ENCODE assay signal across 8 mouse cellular contexts in the genomic region with DNA sequence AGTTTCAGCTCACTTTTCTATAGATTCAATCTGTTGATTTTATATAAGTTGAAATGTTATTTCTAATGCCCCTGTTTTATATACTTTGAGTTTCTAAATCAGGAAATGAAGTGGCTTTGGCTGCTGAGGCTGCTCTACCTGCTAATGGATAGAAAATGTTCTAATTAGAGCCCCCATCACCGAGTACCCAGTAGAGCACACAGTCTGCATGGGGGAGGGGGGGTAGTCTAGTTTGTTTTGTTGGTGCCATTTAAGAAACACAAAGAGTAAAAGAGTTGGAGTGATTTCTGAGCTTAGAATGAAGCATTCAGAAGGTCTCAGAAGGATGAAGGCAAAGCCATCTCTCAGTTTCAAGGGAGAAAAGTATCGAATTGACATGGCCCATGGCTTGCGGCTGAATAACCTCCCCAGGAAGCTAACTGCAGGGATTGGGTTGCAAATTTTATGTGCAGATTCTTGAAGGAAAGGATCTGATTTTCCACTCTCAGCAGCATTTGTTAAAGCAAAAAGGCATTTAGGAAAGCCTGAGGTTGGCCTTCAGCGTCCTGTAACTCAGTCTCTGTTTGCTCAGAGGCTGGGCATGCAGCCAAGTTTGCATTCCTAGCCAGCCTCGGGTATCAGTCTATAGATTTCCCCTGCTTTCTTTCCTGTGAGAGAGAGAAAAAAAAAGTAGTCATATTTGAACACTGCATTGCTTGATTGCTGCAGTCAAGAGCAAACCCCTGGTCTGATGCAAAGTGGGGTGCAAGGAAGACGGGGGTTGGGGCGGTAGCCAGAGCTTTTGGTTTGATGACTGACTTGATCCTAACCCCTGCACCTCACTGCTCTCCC. TPM values are rescaled to one million over a fixed set of nuclear protein-coding genes. Genes with fewer than 3 reads are reported as not detected.
A peak's percentile ranks its signal among the peaks of the same experiment; 100 is the strongest.
DNase-seq lines count a peak whose midpoint lies in the region; ATAC-seq and TF ChIP-seq lines count a peak whose summit lies in the region.

No protein-coding gene starts in this region.

- peaks cover 47% of the 10 kb centered on the region for H3K4me1 ChIP-seq in embryonic facial prominence, embryonic 12.5 days
- peaks cover 30% of the 10 kb centered on the region for H3K4me1 ChIP-seq in hindbrain, embryonic 13.5 days (replicated peaks)
- H3K4me1 ChIP-seq in limb, embryonic 15.5 days = peaks cover 45% of the 10 kb centered on the region

- 6% methylated on average over 7 of the region's 7 CpGs for WGBS in embryonic facial prominence, embryonic 12.5 days
- WGBS in hindbrain, embryonic 13.5 days = 20% methylated on average over 7 of the region's 7 CpGs
- 2% methylated on average over 7 of the region's 7 CpGs for WGBS in limb, embryonic 15.5 days

- peak; percentile 54 for DNase-seq in gastrocnemius, postnatal 10 days
- no peak for DNase-seq in gastrocnemius, adult 8-10 months (ENCODE audit: low spot score in 2 of 2)
- DNase-seq in frontal cortex, postnatal 36 days (ENCODE audit: low spot score in 2 of 2) = no peak
- DNase-seq in cerebellum, adult 11 months = no peak

- no peak for TF ChIP-seq POLR2A in myocyte (IDR thresholded peaks at IDR 0.05; ENCODE audit: insufficient read length, low read depth)

- H3K4me3 ChIP-seq in embryonic facial prominence, embryonic 12.5 days = no peak overlapping the region
- H3K4me3 ChIP-seq in hindbrain, embryonic 13.5 days = no peak overlapping the region
- peak overlapping the region; percentile 25 for H3K4me3 ChIP-seq in limb, embryonic 15.5 days
- no peak overlapping the region for H3K4me3 ChIP-seq in myocyte

- H3K9me3 ChIP-seq in embryonic facial prominence, embryonic 12.5 days = no peaks in the 10 kb centered on the region
- no peaks in the 10 kb centered on the region for H3K9me3 ChIP-seq in hindbrain, embryonic 13.5 days
- H3K9me3 ChIP-seq in limb, embryonic 15.5 days = no peaks in the 10 kb centered on the region

- peaks cover 5% of the 10 kb centered on the region; the same call in 1 of the 2 replicates for H3K27me3 ChIP-seq in embryonic facial prominence, embryonic 12.5 days
- peaks cover 22% of the 10 kb centered on the region for H3K27me3 ChIP-seq in hindbrain, embryonic 13.5 days
- H3K27me3 ChIP-seq in limb, embryonic 15.5 days = no peaks in the 10 kb centered on the region
- H3K27me3 ChIP-seq in myocyte (ENCODE audit: control insufficient read depth, insufficient read depth, insufficient read length) = no peaks in the 10 kb centered on the region

- H3K9ac ChIP-seq in embryonic facial prominence, embryonic 12.5 days = no peak overlapping the region
- H3K9ac ChIP-seq in hindbrain, embryonic 13.5 days = no peak overlapping the region
- 0 out of 2 replicates have a peak overlapping the region, but pooled peaks have one; percentile 4 for H3K9ac ChIP-seq in limb, embryonic 15.5 days

- H3K27ac ChIP-seq in embryonic facial prominence, embryonic 12.5 days = peak overlapping the region; percentile 99
- peak overlapping the region; percentile 81 for H3K27ac ChIP-seq in hindbrain, embryonic 13.5 days
- peak overlapping the region; percentile 98 for H3K27ac ChIP-seq in limb, embryonic 15.5 days

- H3K79me2 ChIP-seq in myocyte (ENCODE audit: control insufficient read depth, insufficient read depth) = no peaks in the 10 kb centered on the region

- peak overlapping the region; percentile 40 for H3K4me2 ChIP-seq in embryonic facial prominence, embryonic 12.5 days (replicated peaks)
- peak overlapping the region; percentile 23 for H3K4me2 ChIP-seq in hindbrain, embryonic 13.5 days
- H3K4me2 ChIP-seq in limb, embryonic 15.5 days = peak overlapping the region; percentile 52
- H3K4me2 ChIP-seq in myocyte (ENCODE audit: low read depth) = peak overlapping the region; percentile 73

- H3K36me3 ChIP-seq in embryonic facial prominence, embryonic 12.5 days = no peaks in the 10 kb centered on the region
- no peaks in the 10 kb centered on the region for H3K36me3 ChIP-seq in hindbrain, embryonic 13.5 days
- H3K36me3 ChIP-seq in limb, embryonic 15.5 days = 0 out of 2 replicates have a peak, but pooled peaks cover 7% of the 10 kb centered on the region
- H3K36me3 ChIP-seq in myocyte (ENCODE audit: control insufficient read depth, insufficient read depth) = no peaks in the 10 kb centered on the region

- peak; percentile 88 for ATAC-seq in embryonic facial prominence, embryonic 12.5 days (ENCODE audit: insufficient number of reproducible peaks, insufficient read depth, low FRiP score, low TSS enrichment)
- peak; percentile 67; the same call in 1 of the 2 replicates for ATAC-seq in hindbrain, embryonic 13.5 days (ENCODE audit: low FRiP score)
- ATAC-seq in limb, embryonic 15.5 days (ENCODE audit: insufficient number of reproducible peaks, low FRiP score, low TSS enrichment, low read depth) = peak; percentile 90

- H3ac ChIP-seq in myocyte (ENCODE audit: control insufficient read depth, insufficient read length) = no peak overlapping the region

TF ChIP-seq in myocyte, 11 proteins besides CTCF, POLR2A, EP300 and RAD21:
- TF ChIP-seq TCF3 (IDR thresholded peaks at IDR 0.05; ENCODE audit: insufficient read length, low read depth) (no peak), CEBPB (IDR thresholded peaks at IDR 0.05; ENCODE audit: insufficient read depth, poor library complexity, severe bottlenecking) (no peak), REST (IDR thresholded peaks at IDR 0.05; ENCODE audit: insufficient read depth, insufficient read length) (no peak), E2F4 (IDR thresholded peaks at IDR 0.05; ENCODE audit: insufficient read depth) (no peak), POLR2AphosphoS2 (IDR thresholded peaks at IDR 0.05; ENCODE audit: insufficient read length, low read depth) (no peak), MYOD1 (IDR thresholded peaks at IDR 0.05; ENCODE audit: control insufficient read depth in 1 of 3, insufficient read length in 2 of 3, low read depth in 2 of 3) (no peak)

RNA-seq across cellular contexts. Expression of a gene that starts 2.6 kb away (rescaled TPM):
- total RNA-seq in gastrocnemius, postnatal 10 days (2021) = 1 to 10 TPM; 3.5 to 5.7 TPM
- total RNA-seq in gastrocnemius, adult 8-10 months (2022) = under 1 TPM in 1 of 4 experiments, not detected in 3; 0.12 TPM
- 15.5 and 16.6 TPM in 2 replicates for polyA plus RNA-seq in embryonic facial prominence, embryonic 12.5 days (2016; fragmentation: Nextera tagmentation; extraction: Ambion mirVana)
- polyA plus RNA-seq in hindbrain, embryonic 13.5 days (2015; fragmentation: Nextera tagmentation; extraction: Ambion mirVana) = 5.9 and 6.4 TPM in 2 replicates
- polyA plus RNA-seq in limb, embryonic 15.5 days (2015; fragmentation: Nextera tagmentation; extraction: Ambion mirVana) = 24.0 and 28.1 TPM in 2 replicates
- 2.9 TPM for polyA plus RNA-seq in myocyte (2012; fragmentation: generic; extraction: Trizol)

Comparison
In these comparisons a context has a peak if more than half of its experiments do, and no peak if none do; other contexts are left out.
1. H3K4me2 ChIP-seq: peak in every context shown above with its lines; median percentile 73 in myocyte; 52 in limb, embryonic 15.5 days; 40 in embryonic facial prominence, embryonic 12.5 days; 23 in hindbrain, embryonic 13.5 days.